18 mouse cellular contexts compared by ENCODE assay signal in genomic region chr6:28429870-28430269, GRCm38 (mm10). TPM values are rescaled to one million over a fixed set of nuclear protein-coding genes. Genes with fewer than 3 reads are reported as not detected.
"Had no signal": no experiment of that assay in that cellular context is flagged by ENCODE, and none has a peak within 500 bp of the region (broad histone marks: within the 10 kb centered on the region; RNA-seq: fewer than 3 reads in every experiment).

No protein-coding gene starts in this region.

- DNase-seq: kidney, postnatal 36 days; liver; liver, embryonic 13.5 days; liver, postnatal 0 days; lung, postnatal 14 days; retina, postnatal 1 day; right cerebral cortex, postnatal 4 days; spleen, adult 18-20 months; thymus, postnatal 4 days had no signal

- H3K27ac ChIP-seq: limb, embryonic 12.5 days; lung, embryonic 15.5 days; macrophage; midbrain, embryonic 15.5 days; neural tube, embryonic 13.5 days; stomach, embryonic 15.5 days had no signal

- H3K4me3 ChIP-seq: limb, embryonic 12.5 days; liver, embryonic 13.5 days; lung, embryonic 15.5 days; megakaryocyte, embryonic 14.5 days; midbrain, embryonic 15.5 days; neural tube, embryonic 13.5 days; stomach, embryonic 15.5 days had no signal

- H3K36me3 ChIP-seq: midbrain, embryonic 15.5 days had no signal

- H3K27me3 ChIP-seq: limb, embryonic 12.5 days; liver, embryonic 13.5 days; lung, embryonic 15.5 days; midbrain, embryonic 15.5 days; neural tube, embryonic 13.5 days; stomach, embryonic 15.5 days had no signal

RNA-seq across cellular contexts. Expression of gene Fscn3, which starts 2.3 kb away (rescaled TPM):
- polyA plus RNA-seq: kidney, embryonic 16.5 days; limb, embryonic 12.5 days; lung, embryonic 15.5 days; macrophage; midbrain, embryonic 11.5 days; midbrain, embryonic 15.5 days; neural tube, embryonic 13.5 days; stomach, embryonic 15.5 days had no signal

RNA-seq across cellular contexts. Expression of gene Pax4, which starts 19.3 kb away (rescaled TPM):
- polyA plus RNA-seq: kidney, embryonic 16.5 days; limb, embryonic 12.5 days; liver, embryonic 13.5 days; liver, postnatal 0 days; lung, embryonic 15.5 days; macrophage; midbrain, embryonic 11.5 days; midbrain, embryonic 15.5 days; neural tube, embryonic 13.5 days had no signal
